Mouse (Mus musculus) thymus, postnatal 10 days (tissue): Measurements from ENCODE around the gene Calhm3.

Experiments
- DNase-seq, 2 experiments: peaks; one replicate each; pipeline ENCODE4 v3.0.0; 2021; ENCODE audit warnings: low spot score in 2 of 2

Calhm3 gene

DNA sequence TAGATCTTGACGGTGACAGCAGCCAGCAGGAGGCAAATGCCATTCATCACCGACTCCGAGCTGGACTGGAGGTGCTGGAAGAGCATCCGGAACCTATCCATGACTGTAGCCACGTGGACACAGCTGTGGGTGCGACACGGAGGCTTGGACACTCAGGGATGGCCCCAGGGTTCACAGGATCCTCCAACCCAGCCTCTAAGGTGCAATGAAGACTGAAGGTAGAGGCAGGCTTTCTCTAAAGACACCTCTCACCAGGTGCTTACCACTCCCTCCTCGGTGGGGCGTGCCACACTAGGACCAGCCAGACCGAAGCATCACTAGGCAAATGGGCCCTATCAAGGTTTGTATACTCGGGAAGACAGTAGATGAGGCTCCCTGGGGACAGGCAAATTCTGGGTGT, at the start of gene Calhm3:
Gene Calhm3, minus strand, starts transcription at position 101 of the 400 bp plus-strand sequence.
- no peak for DNase-seq

GRCm38 (mm10) chr19:47206126-47206525, 48.6 kb upstream of the Calhm3 start:
- DNase-seq = no peak

DNA sequence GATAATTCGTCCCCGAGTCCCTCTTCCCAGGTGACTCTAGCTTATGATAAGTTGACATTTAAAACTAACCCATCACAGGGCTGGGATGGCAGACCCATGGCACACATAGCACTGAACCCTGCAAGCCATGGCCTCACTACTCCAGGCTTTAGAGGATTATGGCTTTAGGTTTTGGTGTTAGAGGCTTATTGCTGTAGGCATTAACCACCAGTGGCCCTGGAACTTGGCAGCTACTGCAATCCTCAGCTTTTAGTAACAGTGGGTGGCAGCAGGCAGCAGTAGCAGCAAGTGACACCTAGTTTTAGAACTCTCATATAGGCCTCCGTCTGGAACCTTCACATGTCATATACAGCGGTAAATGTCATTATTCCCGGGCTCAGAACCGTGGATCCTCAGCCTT, 47.1 kb upstream of the Calhm3 start:
- no peak for DNase-seq

GRCm38 (mm10) chr19:47203042-47203441, 45.5 kb upstream of the Calhm3 start:
- DNase-seq = no peak

- no peak for DNase-seq
Measured at GRCm38 (mm10) chr19:47202429-47202828, 44.9 kb upstream of the Calhm3 start.

GRCm38 (mm10) chr19:47201972-47202371, 44.4 kb upstream of the Calhm3 start:
- DNase-seq = no peak

DNA sequence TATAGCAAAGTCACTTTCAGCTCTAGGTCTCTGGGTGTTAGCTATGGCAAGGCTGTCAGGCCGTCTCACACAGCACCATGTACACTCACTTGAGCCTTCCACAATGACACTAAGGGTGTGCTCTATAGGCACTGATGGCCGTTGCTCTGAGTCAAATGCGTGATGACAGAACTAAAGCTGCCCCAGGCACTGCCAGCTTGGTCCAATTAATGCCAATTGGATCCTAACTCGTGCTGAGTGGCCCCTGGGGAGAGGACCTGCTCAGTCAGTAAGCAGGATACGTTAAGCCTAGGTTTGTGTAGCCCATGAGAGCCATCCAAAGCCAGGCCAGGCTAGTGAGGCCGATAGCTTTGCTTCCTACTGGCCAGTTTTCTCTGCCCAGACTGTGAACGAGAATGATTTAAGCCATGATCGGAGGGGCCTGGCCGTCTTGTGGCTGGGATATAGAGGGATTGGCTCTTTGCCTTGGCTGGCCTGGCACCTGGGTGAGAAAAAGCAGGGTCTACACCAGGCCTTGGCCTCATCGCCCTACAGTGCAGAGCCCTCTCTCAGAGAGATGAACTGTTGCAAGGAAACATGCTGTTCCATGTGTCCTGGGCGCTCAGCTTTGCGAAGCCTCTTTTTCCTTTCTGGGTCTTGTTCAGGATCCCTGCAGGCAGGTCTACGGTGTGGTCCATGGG, 41.2 kb upstream of the Calhm3 start:
- DNase-seq = no peak

DNA sequence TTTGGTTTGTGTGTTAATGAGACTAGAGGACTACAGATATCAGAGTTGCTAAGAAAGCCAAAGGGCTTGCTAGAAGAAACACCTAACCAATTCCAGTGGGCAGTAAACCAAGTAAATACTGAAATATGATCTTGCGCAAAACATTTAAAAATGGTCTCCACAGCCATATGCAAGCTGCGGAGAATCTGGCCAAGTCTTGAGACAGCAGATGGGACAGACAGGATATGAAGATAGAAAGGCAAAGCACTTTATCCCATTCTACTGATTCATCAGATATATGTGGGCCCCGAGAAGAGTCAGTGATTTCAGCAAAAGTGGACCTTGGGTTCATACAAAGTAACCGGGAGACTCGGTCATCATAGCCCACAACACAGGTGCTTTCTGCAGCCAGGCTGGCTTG, 34.6 kb upstream of the Calhm3 start:
- DNase-seq = no peak

DNA sequence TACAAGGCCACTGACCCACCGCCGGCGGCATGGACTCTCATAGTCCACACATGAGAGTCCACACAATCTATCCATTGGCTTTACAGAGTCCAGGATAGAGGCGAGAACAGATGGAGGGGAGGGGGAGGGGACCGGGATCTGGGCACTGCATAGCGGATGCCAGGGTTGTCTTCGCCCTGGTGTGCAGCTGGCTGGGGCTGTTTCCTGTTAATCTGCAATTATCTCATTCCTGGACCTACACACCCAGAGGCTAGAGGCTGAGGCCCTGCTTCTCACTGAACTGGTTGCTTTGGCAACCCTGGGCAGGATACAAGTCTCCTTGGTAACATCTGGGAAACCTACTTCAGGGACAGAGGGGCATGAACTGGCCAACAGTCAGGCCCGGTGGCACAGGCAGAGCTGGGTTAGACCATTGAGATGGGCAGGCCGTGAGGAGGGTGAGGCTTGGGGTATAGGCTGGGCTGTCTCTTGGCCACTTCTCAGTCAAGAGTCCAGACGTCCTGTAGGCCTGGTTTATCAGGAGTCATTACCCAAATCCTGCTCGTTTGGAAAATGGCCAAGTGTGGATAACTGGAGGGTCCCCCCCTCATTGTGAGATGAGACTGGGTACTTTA, 31.1 kb upstream of the Calhm3 start:
- DNase-seq = no peak

GRCm38 (mm10) chr19:47186514-47187275, 29.1 kb upstream of the Calhm3 start:
- DNase-seq = no peak

DNA sequence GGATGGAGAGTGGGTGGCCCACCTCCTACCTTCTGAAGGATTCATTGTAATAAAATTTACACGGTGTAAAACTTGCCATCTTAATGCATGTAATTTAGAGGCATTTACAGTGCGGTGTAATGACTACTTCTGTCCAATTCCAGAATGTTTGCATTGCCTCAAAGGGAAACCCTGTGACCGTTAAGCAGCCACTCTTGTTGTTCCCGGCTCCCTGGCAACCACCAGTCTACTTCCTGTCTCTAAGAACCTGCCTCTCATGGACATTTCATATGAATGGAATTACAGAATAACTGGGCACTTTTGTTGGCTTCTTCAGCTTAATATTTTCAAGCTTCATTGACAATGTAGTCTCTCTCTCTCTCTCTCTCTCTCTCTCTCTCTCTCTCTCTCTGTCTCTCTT, 27.2 kb upstream of the Calhm3 start:
- DNase-seq = no peak

DNA sequence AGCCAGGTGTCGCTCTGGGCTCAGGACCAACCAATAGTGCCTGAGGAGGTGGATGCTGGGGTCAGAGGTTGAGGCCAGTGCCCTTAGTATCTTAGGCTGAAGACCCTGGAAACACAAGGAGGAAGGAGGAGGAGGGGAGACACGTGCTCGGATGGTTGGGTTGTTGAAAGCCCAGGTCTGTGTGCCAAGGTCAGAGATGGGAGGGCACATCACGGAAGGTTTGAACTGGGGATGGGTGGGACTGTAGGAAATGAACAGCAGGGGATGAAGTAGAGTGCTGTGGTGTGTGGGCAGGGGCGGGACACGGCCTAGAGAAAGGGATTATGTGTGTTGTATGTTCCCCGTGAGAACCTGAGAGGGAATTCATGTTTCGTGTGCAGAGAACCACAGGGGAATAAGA, 26.7 kb upstream of the Calhm3 start:
- no peak for DNase-seq

- DNase-seq = no peak
Measured at GRCm38 (mm10) chr19:47180011-47180410, 22.4 kb upstream of the Calhm3 start.

- no peak for DNase-seq
Measured at GRCm38 (mm10) chr19:47179272-47179809, 21.8 kb upstream of the Calhm3 start.

- peak in 1 of 2 experiments; percentile 15 for DNase-seq
Measured at GRCm38 (mm10) chr19:47178431-47179271, 21.1 kb upstream of the Calhm3 start, which contains the start of gene Neurl1a. TSS of gene Neurl1a (plus strand) at chr19:47178820.

DNA sequence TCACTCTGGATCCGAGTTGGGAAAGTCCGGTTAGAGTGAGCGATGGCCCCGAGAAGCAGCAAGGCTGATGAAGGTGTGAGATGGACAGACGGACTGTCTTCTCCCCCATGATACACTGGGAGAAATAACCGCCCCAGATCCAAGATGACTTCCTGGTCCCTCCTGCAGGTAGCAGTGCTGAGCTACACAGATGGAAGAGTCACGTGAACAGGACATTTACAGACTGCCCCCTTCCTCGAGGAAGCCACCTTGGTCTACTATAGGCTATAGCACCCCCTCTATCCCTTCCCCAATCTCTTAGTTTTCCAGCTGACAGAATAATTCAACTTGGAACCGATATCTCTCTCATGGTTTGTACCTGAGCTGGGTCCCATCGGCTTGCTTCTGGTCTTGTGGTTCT, 20.4 kb upstream of the Calhm3 start:
- DNase-seq = no peak

DNA sequence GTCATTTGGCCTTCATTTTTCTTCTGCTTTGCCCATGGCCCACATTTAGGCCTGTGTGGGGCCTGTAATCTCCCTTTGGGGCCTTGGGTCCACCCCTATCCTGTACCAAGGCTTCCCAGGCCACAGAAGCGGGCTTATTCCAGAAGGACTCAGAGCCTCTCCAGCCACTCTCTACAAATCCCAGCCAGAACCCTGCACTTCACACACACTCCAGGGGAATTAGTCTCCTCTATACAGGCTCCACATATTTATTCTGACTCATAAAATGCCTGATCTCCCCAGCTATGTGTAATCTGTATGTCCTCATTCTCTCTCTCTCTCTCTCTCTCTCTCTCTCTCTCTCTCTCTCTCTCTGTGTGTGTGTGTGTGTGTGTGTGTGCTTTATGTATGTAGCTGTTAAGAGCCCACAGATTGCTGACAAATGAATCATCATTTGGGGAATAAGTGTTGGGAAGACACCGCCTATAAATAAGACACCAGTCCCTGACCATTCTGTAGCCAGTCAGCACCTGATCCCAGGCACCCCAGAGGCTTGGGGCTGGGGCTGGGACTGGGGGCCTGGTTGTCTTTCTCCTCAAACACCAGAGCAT, 19.4 kb upstream of the Calhm3 start:
- no peak for DNase-seq

DNA sequence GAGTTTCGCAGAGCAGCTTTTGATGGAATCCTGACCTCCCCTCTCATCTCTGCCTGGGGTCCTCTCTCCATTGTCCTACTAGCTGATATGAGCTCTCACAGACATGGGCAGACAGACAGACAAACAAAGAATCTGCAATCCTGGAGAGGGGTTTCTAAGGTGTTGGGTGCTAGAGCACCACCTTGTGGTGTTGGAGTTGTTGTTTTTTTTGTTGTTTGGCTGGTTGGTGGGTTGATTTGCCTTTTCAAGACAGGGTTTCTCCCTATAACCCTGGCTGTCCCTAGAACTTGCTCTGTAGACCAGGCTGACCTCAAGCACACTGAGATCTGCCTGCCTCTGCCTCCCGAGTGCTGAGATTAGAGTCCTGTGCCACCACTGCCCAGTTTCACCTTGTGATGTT, 17.9 kb upstream of the Calhm3 start:
- DNase-seq = no peak

GRCm38 (mm10) chr19:47174515-47174914, 17.0 kb upstream of the Calhm3 start:
- DNase-seq = no peak

GRCm38 (mm10) chr19:47168793-47169412, 11.3 kb upstream of the Calhm3 start:
- peak; percentile 55 to 80 for DNase-seq

DNA sequence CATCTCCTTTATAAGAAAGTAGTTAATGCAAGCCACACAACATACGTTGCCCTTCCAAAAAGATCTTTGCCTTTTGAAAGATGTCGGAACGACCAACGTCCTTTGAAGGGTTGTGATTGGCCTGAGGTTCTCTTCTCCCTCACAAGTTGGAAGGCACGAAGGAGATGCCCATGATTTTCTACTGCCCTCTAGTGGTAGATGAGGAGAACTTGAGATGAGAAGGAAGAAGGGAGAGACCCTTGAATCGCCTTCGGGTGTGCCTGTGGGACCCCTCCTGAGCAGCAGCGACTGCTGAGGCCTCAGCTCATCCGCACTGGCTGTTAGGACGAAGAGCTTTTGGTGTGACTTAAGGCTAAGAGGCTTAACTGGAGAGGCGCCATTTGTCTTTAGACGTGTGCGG, 10.7 kb upstream of the Calhm3 start:
- DNase-seq = peak in 1 of 2 experiments; percentile 40
